Mouse (Mus musculus) stomach, postnatal 0 days (tissue): ENCODE data around the gene Padi3.

ENCODE experiments used
- CTCF ChIP-seq: IDR thresholded peaks from 2 replicates; pipeline ENCODE4 v1.5.1; 2016; ENCODE audit warnings: antibody characterized with exemption, low read depth, mild to moderate bottlenecking, moderate library complexity
- EP300 ChIP-seq: optimal IDR thresholded peaks from 2 replicates; pipeline ENCODE3; 2016; ENCODE audit warnings: antibody characterized with exemption

DNA sequence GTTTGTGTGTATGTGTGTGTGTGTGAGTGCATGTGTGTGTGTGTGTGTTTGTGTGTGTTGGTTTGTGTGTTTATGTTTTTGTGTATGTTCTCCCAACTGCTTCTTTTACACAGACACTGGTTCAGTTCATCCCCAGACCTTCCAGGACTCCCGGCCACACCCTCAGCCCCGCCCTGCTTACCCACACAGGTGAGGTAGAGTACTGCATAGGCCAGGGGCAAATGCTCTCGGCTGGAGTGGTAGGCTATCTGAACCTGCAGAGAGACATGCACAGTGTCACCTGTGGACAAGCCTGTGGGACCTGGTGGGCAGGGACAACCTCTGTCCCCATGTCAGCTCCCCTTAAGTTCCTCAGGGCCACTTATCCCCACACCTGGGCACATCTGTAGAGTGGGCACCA, 9.1 kb downstream of the Padi3 start:
- TF ChIP-seq CTCF, result no peak
- TF ChIP-seq EP300, result no peak
